Mouse (Mus musculus) G1E (cell line): ENCODE results near the gene Scnn1b.

Experiments used
- CTCF ChIP-seq: IDR thresholded peaks from 2 replicates; pipeline ENCODE4 v1.5.1; 2012; ENCODE audit warnings: low read depth, low read length, inconsistent platforms, mixed read lengths
- GATA1 ChIP-seq: IDR thresholded peaks from 2 replicates; pipeline ENCODE4 v1.6.1; 2012; ENCODE audit warnings: borderline replicate concordance, low read length, inconsistent platforms, mixed read lengths
- GATA2 ChIP-seq: IDR thresholded peaks from 2 replicates; pipeline ENCODE4 v1.6.1; 2012; ENCODE audit warnings: low read depth, low read length, inconsistent platforms, borderline replicate concordance
- POLR2AphosphoS5 ChIP-seq: IDR thresholded peaks from 2 replicates; pipeline ENCODE4 v1.6.1; 2012; ENCODE audit warnings: low read depth, low read length, inconsistent platforms; ENCODE audit not compliant: insufficient replicate concordance
- TAL1 ChIP-seq: conservative IDR thresholded peaks from 2 replicates; pipeline ENCODE4 v1.6.1; 2012; ENCODE audit warnings: low read depth, low read length, inconsistent platforms, mixed read lengths

DNA sequence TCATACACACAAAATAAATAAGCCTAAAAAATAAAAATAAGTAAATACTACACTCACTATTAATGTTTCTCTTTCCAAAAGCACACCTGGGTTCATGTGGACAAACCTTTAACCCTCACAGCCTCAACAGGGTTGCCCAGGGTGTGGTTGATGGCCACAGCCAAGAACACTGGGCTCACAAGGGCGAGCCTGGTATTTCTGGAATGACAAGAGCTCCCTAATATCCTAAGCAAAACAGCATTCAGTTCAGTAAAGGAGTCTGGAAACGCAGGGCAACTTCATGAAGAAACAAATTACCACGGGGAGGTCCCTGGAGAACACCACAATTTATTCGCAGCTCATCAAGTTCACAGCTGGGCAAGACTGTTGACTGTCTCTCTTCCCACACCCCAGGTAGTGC lies 82.7 kb downstream of the Scnn1b start:
- TF ChIP-seq CTCF (no peak), GATA2 (no peak), POLR2AphosphoS5 (no peak), TAL1 (no peak), GATA1 (no peak)
